Mouse (Mus musculus) heart, adult 2 months (tissue): Measurements from ENCODE around the gene Jmjd7.

Source experiments
- CTCF ChIP-seq: fragments of 200-600 bp; IDR thresholded peaks from 2 replicates; pipeline ENCODE4 v1.8.1; 2022; ENCODE audit warnings: antibody characterized with exemption, mild to moderate bottlenecking, moderate library complexity
- POLR2A ChIP-seq: fragments of 200-500 bp; IDR thresholded peaks from 2 replicates; pipeline ENCODE4 v1.6.1; 2011; ENCODE audit warnings: mild to moderate bottlenecking, low read depth, low read length, control low read depth; ENCODE audit not compliant: insufficient read depth

- no peak for TF ChIP-seq CTCF
- TF ChIP-seq POLR2A: no peak
These were observed 31.5 kb downstream of the Jmjd7 start for GRCm38 (mm10) chr2:120058818-120059217.
